ENCODE assay signal across 16 mouse cellular contexts in the genomic region with DNA sequence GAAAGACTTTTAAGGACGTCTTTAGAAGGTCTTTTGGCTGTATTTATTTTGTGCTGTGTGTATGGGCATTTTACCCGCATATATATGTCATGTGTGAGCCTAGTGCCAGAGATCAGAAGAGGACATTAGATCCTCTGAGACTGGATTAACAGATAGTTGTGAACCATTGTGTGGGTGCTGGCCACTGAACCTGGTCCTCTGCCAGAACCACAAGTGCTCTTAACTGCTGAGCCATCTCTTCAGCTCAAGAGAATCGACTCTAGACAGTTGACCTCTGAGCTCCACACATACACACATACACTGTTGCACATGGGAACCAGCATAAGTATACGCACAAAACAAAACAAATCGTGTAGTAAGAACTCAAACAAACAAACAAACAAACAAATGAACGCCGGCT.
"Had no signal": no experiment of that assay in that cellular context is flagged by ENCODE, and none has a peak within 500 bp of the region (broad histone marks: within the 10 kb centered on the region; RNA-seq: fewer than 3 reads in every experiment).

No protein-coding gene starts in this region.

- H3K36me3 ChIP-seq: lung, embryonic 15.5 days; midbrain, embryonic 13.5 days; midbrain, embryonic 15.5 days; neural tube, embryonic 12.5 days had no signal

- H3K4me1 ChIP-seq: midbrain, embryonic 13.5 days; neural tube, embryonic 12.5 days had no signal

- H3K9me3 ChIP-seq: lung, embryonic 15.5 days; megakaryocyte, embryonic 14.5 days; midbrain, embryonic 13.5 days; midbrain, embryonic 15.5 days; neural tube, embryonic 12.5 days had no signal

- H3K4me2 ChIP-seq: lung, embryonic 15.5 days; midbrain, embryonic 11.5 days; midbrain, embryonic 13.5 days; midbrain, embryonic 15.5 days; neural tube, embryonic 12.5 days had no signal

- DNase-seq: lung, adult 2 months; lung, postnatal 14 days; lung, postnatal 36 days; right cerebral cortex, postnatal 14 days; spleen, adult 18-20 months; thymus, adult 18-20 months; thymus, postnatal 14 days; thymus, postnatal 36 days had no signal

- ATAC-seq: lung, postnatal 0 days; midbrain, embryonic 13.5 days; midbrain, embryonic 15.5 days had no signal

- H3K27me3 ChIP-seq: lung, embryonic 15.5 days; megakaryocyte, embryonic 14.5 days; midbrain, embryonic 13.5 days; midbrain, embryonic 15.5 days; neural tube, embryonic 12.5 days had no signal

- H3K27ac ChIP-seq: lung, embryonic 15.5 days; macrophage; midbrain, embryonic 13.5 days; midbrain, embryonic 15.5 days; neural tube, embryonic 12.5 days had no signal

- H3K4me3 ChIP-seq: lung, embryonic 15.5 days; midbrain, embryonic 13.5 days; midbrain, embryonic 15.5 days; neural tube, embryonic 12.5 days had no signal

- H3K9ac ChIP-seq: lung, embryonic 15.5 days; midbrain, embryonic 13.5 days; midbrain, embryonic 15.5 days; neural tube, embryonic 12.5 days had no signal
